Mouse (Mus musculus) embryo, embryonic 10 days (tissue): ENCODE data around the gene Olfr914.

Source experiments
- DNase-seq: peaks from one replicate; pipeline ENCODE4 v3.0.0-alpha.2; 2015; ENCODE audit warnings: low spot score

Gene Olfr914

GRCm38 (mm10) chr9:38604802-38605201, at the start of gene Olfr914:
Gene Olfr914, plus strand, starts transcription at chr9:38605102.
- no peak for DNase-seq

- DNase-seq: no peak
These were observed 25.0 kb upstream of the Olfr914 start, which contains the start of gene Olfr912 for GRCm38 (mm10) chr9:38579878-38580277. Gene Olfr912, plus strand, starts transcription at chr9:38580178.

DNA sequence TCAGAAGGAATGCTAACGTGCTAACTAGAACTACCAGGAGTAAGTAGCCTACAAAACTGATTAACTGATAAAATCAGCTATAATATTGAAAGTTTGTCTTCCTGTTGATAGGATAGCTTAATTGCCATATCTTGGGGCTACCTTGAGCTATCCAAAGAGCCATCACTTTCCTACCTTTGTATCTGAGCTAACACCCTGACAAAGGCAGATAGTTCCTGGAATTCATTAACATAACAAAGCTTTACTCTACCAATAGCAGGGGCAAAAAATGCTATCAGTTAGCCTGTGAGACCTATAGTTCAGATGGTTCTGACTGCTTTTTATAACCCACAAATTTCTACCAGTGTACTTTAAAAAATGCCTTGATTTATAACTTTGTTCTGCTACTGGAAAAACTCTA, 13.8 kb upstream of the Olfr914 start:
- DNase-seq: no peak

DNA sequence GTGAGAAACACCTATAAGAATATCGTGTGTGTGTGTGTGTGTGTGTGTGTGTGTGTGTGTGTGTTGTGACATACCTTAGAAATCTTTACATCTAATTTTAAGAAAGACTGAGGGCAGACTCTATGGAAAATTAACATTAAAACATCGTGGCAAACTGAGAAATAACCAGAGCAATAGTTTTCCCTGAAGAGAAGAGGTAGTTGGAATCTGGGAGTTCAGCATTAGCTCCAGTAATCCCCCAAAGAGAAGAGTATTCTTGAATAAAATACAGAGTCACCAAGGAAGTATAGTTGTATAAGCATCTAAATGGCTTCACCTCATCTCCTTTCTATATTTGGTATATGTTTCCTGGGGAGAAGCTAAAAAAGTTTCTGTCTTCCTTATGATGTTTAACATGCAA, 12.4 kb upstream of the Olfr914 start, which contains the start of gene Olfr913:
Gene Olfr913 (plus strand): TSS at position 301 of the 400 bp plus-strand sequence.
- no peak for DNase-seq

- no peak for DNase-seq
These were observed 27.5 kb downstream of the Olfr914 start for GRCm38 (mm10) chr9:38632406-38632805.

- no peak for DNase-seq
These were observed 54.9 kb downstream of the Olfr914 start, which contains the start of gene Olfr916 for GRCm38 (mm10) chr9:38659775-38660174. Gene Olfr916, minus strand, starts transcription at chr9:38659875.
